Mouse (Mus musculus): ENCODE results near the gene Abhd16b. TPM values are rescaled to one million over a fixed set of nuclear protein-coding genes. Genes with fewer than 3 reads are reported as not detected.
"Not testable (repeated sequence)": the region's sequence is repeated elsewhere in the genome, so short reads cannot be mapped to it uniquely, and the experiment has no call there.

Abhd16b gene
- total RNA-seq, 2 experiments from 2014 or later, result not detected

DNA sequence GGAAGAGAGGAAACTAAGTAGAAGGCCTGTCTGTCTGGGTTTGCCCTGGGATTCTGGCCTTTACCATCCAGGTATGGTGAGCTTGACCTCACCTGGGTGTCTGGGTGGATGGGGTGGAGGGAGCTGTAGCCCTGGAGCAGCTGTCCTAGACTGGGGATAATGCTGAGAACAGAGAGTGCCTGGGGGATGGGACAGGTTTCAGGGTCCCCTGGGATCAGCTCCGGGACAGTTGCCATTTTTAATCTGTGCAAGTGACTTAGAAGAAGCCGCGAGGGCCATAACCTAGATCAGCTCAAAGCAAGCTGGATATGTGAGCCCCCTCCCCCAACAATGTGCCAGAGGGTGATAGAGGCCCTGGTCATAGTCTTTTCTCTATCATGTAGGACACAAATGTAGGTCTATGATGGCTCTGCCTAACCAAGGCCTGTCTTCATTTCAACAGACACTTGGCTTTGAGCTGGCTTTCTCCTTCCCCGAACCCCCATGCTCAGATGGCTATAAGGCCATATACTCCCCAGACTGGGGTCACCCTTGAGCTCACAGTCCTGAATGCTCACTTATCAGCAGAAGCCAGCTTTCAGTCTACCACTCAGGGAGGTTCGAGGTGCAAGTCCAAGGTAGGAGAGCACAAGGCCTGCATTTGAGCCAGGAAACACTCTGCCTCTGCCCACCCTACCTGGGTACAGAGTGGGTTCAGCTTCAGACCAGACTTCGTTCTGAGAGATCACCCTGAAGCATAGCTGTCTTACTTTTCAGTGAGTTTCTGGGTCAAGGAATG is 8.4 kb upstream of the Abhd16b start:
- intact Hi-C loops (cut with DNase I), result no loop called here
- no peak for DNase-seq (ENCODE audit: low spot score in 2 of 2)

DNA sequence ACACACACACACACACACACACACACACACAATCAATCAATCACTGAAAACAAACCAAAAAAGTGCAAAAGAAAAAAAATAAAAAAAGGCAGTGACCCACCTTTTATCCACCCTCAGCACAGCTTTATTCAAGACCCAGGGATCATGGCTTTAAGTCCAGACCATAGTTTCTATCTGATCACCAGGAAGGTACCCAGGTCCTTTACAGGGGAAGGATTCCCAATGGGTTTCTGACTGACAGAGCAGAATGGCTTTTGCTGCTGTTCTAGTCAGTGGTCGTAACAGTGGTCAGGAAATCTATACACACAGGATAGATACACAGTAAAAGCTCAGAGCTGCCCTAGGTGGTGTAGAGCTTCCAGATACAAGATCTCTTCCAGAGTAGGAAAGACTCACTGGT is 7.3 kb upstream of the Abhd16b start:
- no peak for DNase-seq (ENCODE audit: low spot score in 2 of 2)
- intact Hi-C loops (cut with DNase I), result no loop called here

GRCm38 (mm10) chr2:181487338-181488277 is 5.4 kb upstream of the Abhd16b start:
- no peak for DNase-seq (ENCODE audit: low spot score in 2 of 2)
- intact Hi-C loops (cut with DNase I), result no loop called here

DNA sequence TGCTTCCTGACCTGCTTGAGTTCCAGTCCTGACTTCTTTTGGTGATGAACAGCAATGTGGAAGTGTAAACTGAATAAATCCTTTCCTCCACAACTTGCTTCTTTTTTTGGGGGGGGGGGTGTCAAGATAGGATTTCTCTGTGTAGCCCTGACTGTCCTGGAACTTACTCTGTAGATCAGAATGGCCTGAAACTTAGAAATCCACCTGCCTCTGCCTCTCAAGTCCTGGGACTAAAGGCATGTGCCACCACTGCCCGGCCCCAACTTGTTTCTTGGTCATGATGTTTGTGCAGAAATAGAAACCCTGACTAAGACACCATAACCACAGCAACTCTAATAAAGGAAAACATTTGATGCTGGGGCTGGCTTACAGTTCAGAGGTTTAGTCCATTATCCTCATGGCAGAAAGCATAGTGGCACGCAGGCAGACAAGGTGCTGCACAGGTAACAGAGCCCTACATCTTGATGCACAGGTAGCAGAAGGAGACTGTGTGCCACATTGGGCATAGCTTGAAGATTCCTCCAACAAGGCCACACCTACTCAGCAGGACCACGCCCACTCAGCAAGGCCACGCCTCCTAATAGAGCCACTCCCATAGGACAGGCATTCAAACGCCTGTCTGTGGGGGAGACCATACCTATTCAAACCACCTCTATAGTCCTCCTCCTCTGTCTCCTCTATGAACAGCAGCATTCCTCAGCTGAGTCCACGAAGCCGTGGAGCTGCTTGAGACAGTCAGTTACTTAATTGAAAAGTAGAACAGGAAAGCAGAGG is 1.4 kb upstream of the Abhd16b start:
- intact Hi-C loops (cut with DNase I), result no loop called here
- DNase-seq (ENCODE audit: low spot score in 2 of 2), result no peak

GRCm38 (mm10) chr2:181492206-181492605 is 800 bp upstream of the Abhd16b start:
- intact Hi-C loops (cut with DNase I), result no loop called here
- no peak for DNase-seq (ENCODE audit: low spot score in 2 of 2)

GRCm38 (mm10) chr2:181494266-181494945 is 1.4 kb downstream of the Abhd16b start:
- DNase-seq (ENCODE audit: low spot score in 2 of 2), result no peak
- intact Hi-C loops (cut with DNase I), result no loop called here

DNA sequence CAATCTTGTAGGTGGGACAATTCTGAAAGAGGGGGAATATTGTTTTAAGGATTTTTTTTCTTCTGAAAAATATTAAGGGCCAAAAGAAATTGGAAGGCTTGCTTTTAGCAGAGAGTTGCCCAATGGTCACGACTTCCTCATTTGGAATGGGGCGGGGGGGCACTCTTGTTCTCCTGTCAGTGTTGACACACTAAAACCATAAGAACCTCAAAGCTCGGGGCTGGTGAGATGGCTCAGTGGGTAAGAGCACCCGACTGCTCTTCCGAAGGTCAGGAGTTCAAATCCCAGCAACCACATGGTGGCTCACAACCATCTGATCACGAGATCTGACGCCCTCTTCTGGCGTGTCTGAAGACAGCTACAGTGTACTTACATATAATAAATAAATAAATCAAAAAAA is 2.8 kb downstream of the Abhd16b start:
- intact Hi-C loops (cut with DNase I), result loop anchor here (5.0 kb wide), 2 partner anchors 84 to 104 kb away; no protein-coding TSS in a partner anchor
- not testable (repeated sequence) for DNase-seq (ENCODE audit: low spot score in 2 of 2)

DNA sequence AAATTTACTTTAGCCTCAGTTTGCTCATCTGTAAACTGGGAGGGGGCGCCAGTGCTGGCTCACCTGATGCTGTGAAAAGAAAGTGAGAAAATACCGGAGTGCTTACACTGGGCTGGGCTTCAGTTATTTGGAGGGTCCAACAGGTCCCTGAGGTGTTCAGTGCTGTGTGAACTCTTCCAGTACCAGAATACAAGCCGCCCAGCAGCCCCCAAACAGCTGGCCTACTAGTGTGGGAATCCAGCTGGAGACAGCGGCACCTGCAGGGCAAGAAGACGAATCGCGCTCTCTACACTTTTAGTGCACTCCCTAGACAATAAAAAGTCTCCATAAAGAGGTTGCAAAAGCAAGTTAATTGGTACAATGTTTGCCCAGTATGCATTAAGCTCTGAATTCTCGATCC is 3.3 kb downstream of the Abhd16b start:
- intact Hi-C loops (cut with DNase I), result loop anchor here (5.0 kb wide), 2 partner anchors 84 to 104 kb away; no protein-coding TSS in a partner anchor
- peak; percentile 63 to 78 for DNase-seq (ENCODE audit: low spot score in 2 of 2)

GRCm38 (mm10) chr2:181496831-181497547 is 4.0 kb downstream of the Abhd16b start, which contains the start of gene Tpd52l2:
TSS of gene Tpd52l2 (plus strand) at chr2:181497142.
- intact Hi-C loops (cut with DNase I), result loop anchor here (5.0 kb wide), 2 partner anchors 85 to 105 kb away; no protein-coding TSS in a partner anchor
- peak; percentile 95 to 96 for DNase-seq (ENCODE audit: low spot score in 2 of 2)

- DNase-seq (ENCODE audit: low spot score in 2 of 2), result peak; percentile 38 to 41
- intact Hi-C loops (cut with DNase I), result loop anchor here (5.0 kb wide), 2 partner anchors 85 to 105 kb away; no protein-coding TSS in a partner anchor
Measured at GRCm38 (mm10) chr2:181497548-181497875, 4.5 kb downstream of the Abhd16b start.

- no peak for DNase-seq (ENCODE audit: low spot score in 2 of 2)
- intact Hi-C loops (cut with DNase I), result loop anchor here (5.0 kb wide), 2 partner anchors 86 to 106 kb away; no protein-coding TSS in a partner anchor
Measured at GRCm38 (mm10) chr2:181498644-181499043, 5.6 kb downstream of the Abhd16b start.

DNA sequence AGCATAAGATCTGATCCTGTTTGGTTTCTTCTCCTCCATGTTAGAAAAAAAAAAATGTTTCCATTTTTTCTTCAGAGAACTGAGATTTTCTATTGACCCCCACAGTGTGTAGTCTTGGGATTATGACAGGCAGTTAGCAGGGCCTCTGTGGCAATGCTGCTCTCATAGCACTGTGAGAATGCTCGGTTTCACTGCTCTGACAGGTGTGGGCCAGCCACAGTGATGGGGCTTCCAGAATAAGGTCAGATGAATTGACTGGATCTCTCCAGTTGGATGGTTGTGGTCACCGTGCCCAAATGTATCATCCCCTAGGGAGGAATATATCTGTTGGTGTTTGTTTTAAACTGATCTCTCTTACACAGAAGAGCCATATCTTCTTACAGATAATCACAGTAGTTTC is 16.2 kb downstream of the Abhd16b start:
- intact Hi-C loops (cut with DNase I), result no loop called here
- no peak for DNase-seq (ENCODE audit: low spot score in 2 of 2)

- DNase-seq (ENCODE audit: low spot score in 2 of 2), result no peak
- intact Hi-C loops (cut with DNase I), result no loop called here
Measured at GRCm38 (mm10) chr2:181511231-181511630, 18.2 kb downstream of the Abhd16b start.

DNA sequence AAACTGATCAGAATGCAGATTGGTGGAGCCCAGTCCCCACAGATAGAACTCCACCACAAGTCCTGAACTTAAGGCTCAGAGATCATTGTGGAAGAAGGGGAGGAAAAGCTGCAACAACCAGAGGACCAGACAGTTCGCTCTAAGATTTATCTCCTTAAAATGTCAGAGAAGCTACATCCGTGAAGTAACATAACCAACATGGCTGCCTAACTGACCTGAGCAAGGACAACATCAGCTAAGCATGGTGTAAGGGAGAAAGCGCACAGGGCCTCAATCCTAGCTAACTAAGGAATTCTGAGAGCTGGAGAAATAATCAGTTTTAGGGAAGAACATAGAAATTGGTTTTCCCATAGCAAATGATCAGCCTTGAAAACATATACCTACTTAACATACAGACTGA is 26.2 kb downstream of the Abhd16b start:
- intact Hi-C loops (cut with DNase I), result no loop called here
- no peak for DNase-seq (ENCODE audit: low spot score in 2 of 2)

- intact Hi-C loops (cut with DNase I), result loop anchor here (5.0 kb wide), 1 partner anchor 62 kb away; the partner anchor contains the start of gene Uckl1
- DNase-seq (ENCODE audit: low spot score in 2 of 2), result peak; percentile 98 to 99
Measured at GRCm38 (mm10) chr2:181520118-181520935, 27.3 kb downstream of the Abhd16b start, which contains the start of gene Dnajc5. TSS of gene Dnajc5 (plus strand) at chr2:181520485.

GRCm38 (mm10) chr2:181520936-181521227 is 27.9 kb downstream of the Abhd16b start:
- no peak for DNase-seq (ENCODE audit: low spot score in 2 of 2)
- intact Hi-C loops (cut with DNase I), result loop anchor here (5.0 kb wide), 1 partner anchor 61 kb away; the partner anchor contains the start of gene Uckl1

- no peak for DNase-seq (ENCODE audit: low spot score in 2 of 2)
- intact Hi-C loops (cut with DNase I), result loop anchor here (5.0 kb wide), 1 partner anchor 61 kb away; the partner anchor contains the start of gene Uckl1
Measured at GRCm38 (mm10) chr2:181521491-181521890, 28.5 kb downstream of the Abhd16b start.
